Mouse (Mus musculus): ENCODE data around the gene Slc25a25. TPM values are rescaled to one million over a fixed set of nuclear protein-coding genes. Genes with fewer than 3 reads are reported as not detected.
A peak's percentile ranks its signal among the peaks of the same experiment; 100 is the strongest.

The Slc25a25 gene
- total and polyA plus RNA-seq, 3 experiments: 6.6 to 10.0 (median 9.8) TPM

DNA sequence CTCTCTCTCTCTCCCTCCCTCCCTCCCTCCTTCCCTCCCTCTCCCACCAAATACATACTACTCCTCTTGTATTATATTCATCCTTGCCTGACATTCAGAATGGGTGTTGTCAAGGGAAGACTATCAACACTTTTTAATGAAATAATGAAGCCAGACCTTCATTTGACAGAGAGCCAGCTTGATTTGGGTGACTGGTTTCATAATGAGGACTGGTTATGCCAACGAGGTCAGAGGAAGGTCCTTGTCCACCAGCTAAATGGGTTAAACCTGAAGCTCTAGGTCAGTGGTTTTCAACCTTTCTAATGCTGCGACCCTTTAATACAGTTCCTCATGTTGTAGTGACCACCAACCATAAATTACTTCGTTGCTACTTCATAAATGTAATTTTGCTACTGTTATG is 12.5 kb downstream of the Slc25a25 start:
- in situ Hi-C loops (cut with MboI; ENCODE audit: low pct_ligation_motif_present, low pct_unique_long_range_greater_than_20kb, low sequenced_read_pairs): no loop called here

DNA sequence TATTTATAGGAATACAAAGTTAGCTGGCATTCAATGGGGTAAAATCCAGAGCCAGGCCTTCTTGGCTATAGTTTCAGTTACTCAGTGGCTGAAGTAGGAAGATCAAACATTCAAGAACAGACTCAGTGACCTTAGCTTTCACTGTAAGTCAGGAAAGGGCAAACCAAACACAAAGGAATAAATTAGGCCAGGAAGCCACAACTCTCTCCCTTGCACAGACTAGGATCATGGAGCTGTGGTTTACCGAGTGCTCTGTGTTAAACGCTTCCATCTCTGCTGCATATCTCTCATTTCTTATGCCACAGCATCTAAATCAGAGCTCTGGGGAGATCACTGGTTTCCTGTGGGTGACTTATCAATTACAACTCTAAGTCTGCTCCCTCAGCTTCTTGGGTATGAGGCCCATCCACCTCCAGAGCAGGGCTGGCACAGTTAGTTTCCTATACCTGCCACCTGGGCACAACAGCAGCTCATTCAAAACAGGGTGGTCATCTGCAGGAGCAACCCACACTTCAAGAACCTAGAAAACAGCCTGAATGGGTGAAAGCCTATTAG is 13.6 kb downstream of the Slc25a25 start:
- Histone ChIP-seq H3K4me2 (ENCODE audit: insufficient read depth, low read depth, poor library complexity, severe bottlenecking) (no peak overlapping the region), H3K27me3 (replicated peaks) (no peaks in the 10 kb centered on the region), H3K27ac (ENCODE audit: insufficient read depth, low read depth) (no peak overlapping the region), H3K4me3 (replicated peaks in 1 of 3; ENCODE audit: low read depth in 2 of 3, low read length in 2 of 3, poor library complexity in 1 of 3) (no peak overlapping the region), H3K9ac (ENCODE audit: insufficient read depth, low read depth) (no peak overlapping the region), H3K4me1 (ENCODE audit: control insufficient read depth in 1 of 2, insufficient read depth in 2 of 2) (peaks cover 7 to 30% of the 10 kb centered on the region in 2 experiments; a peak in 3 of 4 replicates), H3K9me3 (replicated peaks; ENCODE audit: low read length) (no peaks in the 10 kb centered on the region), H3K36me3 (replicated peaks in 1 of 2; ENCODE audit: control insufficient read depth in 1 of 2, insufficient read depth in 1 of 2, low read length in 1 of 2) (peaks cover 0 to 29% of the 10 kb centered on the region in 2 experiments), H3K79me2 (replicated peaks; ENCODE audit: control insufficient read depth, extremely low read depth, insufficient read depth, poor library complexity, severe bottlenecking) (peaks cover 10% of the 10 kb centered on the region; the same call in 1 of the 2 replicates)
- TF ChIP-seq MYC (IDR thresholded peaks at IDR 0.05; ENCODE audit: low read depth, low read length) (no peak), SIN3A (IDR thresholded peaks at IDR 0.05; ENCODE audit: low read length) (no peak), ZMIZ1 (IDR thresholded peaks at IDR 0.05; ENCODE audit: low read depth, low read length) (no peak), USF1 (IDR thresholded peaks at IDR 0.05; ENCODE audit: low read depth, low read length) (no peak), ETS1 (conservative IDR thresholded peaks at IDR 0.05; ENCODE audit: low read depth, low read length) (no peak)
- in situ Hi-C loops (cut with MboI; ENCODE audit: low pct_ligation_motif_present, low pct_unique_long_range_greater_than_20kb, low sequenced_read_pairs): no loop called here
- dilution Hi-C loops (cut with MboI; ENCODE audit: extremely low pct_ligation_motif_present, extremely low pct_unique_long_range_greater_than_20kb, low sequenced_read_pairs): no loop called here
- no peak for DNase-seq (ENCODE audit: extremely low read depth)

More for the DNA sequence above, 12.5 kb downstream of the Slc25a25 start:
- no peak for TF ChIP-seq ELF1 (IDR thresholded peaks at IDR 0.05; ENCODE audit: low read depth, low read length)
- DNase-seq (ENCODE audit: extremely low read depth): no peak
- Histone ChIP-seq H3K4me3 (replicated peaks in 1 of 3; ENCODE audit: low read depth in 2 of 3, low read length in 2 of 3, poor library complexity in 1 of 3) (no peak overlapping the region), H3K27ac (ENCODE audit: insufficient read depth, low read depth) (no peak overlapping the region), H3K9ac (ENCODE audit: insufficient read depth, low read depth) (no peak overlapping the region), H3K4me1 (ENCODE audit: control insufficient read depth in 1 of 2, insufficient read depth in 2 of 2) (peaks cover 7 to 30% of the 10 kb centered on the region in 2 experiments; a peak in 3 of 4 replicates), H3K27me3 (replicated peaks) (no peaks in the 10 kb centered on the region), H3K9me3 (replicated peaks; ENCODE audit: low read length) (no peaks in the 10 kb centered on the region), H3K36me3 (replicated peaks in 1 of 2; ENCODE audit: control insufficient read depth in 1 of 2, insufficient read depth in 1 of 2, low read length in 1 of 2) (peaks cover 0 to 30% of the 10 kb centered on the region in 2 experiments), H3K4me2 (ENCODE audit: insufficient read depth, low read depth, poor library complexity, severe bottlenecking) (peak overlapping the region; percentile 33; the same call in 1 of the 2 replicates), H3K79me2 (replicated peaks; ENCODE audit: control insufficient read depth, extremely low read depth, insufficient read depth, poor library complexity, severe bottlenecking) (peaks cover 10% of the 10 kb centered on the region; the same call in 1 of the 2 replicates)
- dilution Hi-C loops (cut with MboI; ENCODE audit: extremely low pct_ligation_motif_present, extremely low pct_unique_long_range_greater_than_20kb, low sequenced_read_pairs): no loop called here

- H3K4me2 ChIP-seq (ENCODE audit: insufficient read depth, low read depth, poor library complexity, severe bottlenecking): no peak overlapping the region
- DNase-seq (ENCODE audit: extremely low read depth): no peak
- peaks cover 0 to 31% of the 10 kb centered on the region in 2 experiments for H3K36me3 ChIP-seq (replicated peaks in 1 of 2; ENCODE audit: control insufficient read depth in 1 of 2, insufficient read depth in 1 of 2, low read length in 1 of 2)
- in situ Hi-C loops (cut with MboI; ENCODE audit: low pct_ligation_motif_present, low pct_unique_long_range_greater_than_20kb, low sequenced_read_pairs) (no loop called here), dilution Hi-C loops (cut with MboI; ENCODE audit: extremely low pct_ligation_motif_present, extremely low pct_unique_long_range_greater_than_20kb, low sequenced_read_pairs) (no loop called here)
- H3K79me2 ChIP-seq (replicated peaks; ENCODE audit: control insufficient read depth, extremely low read depth, insufficient read depth, poor library complexity, severe bottlenecking): peaks cover 10% of the 10 kb centered on the region; the same call in 1 of the 2 replicates
- H3K27ac ChIP-seq (ENCODE audit: insufficient read depth, low read depth): no peak overlapping the region
- TF ChIP-seq CHD2 (IDR thresholded peaks at IDR 0.05; ENCODE audit: low read length) (no peak), POLR2A (IDR thresholded peaks at IDR 0.05; ENCODE audit: low read depth, low read length) (no peak), NRF1 (IDR thresholded peaks at IDR 0.05; ENCODE audit: low read depth, low read length) (no peak), PAX5 (IDR thresholded peaks at IDR 0.05; ENCODE audit: low read length) (no peak), BHLHE40 (IDR thresholded peaks at IDR 0.05; ENCODE audit: low read depth, low read length) (no peak), ZMIZ1 (IDR thresholded peaks at IDR 0.05; ENCODE audit: low read depth, low read length) (no peak), JUN (IDR thresholded peaks at IDR 0.05; ENCODE audit: insufficient read depth, low read depth, low read length) (no peak), HCFC1 (IDR thresholded peaks at IDR 0.05; ENCODE audit: low read depth, low read length) (no peak), NELFE (IDR thresholded peaks at IDR 0.05; ENCODE audit: low read depth, low read length) (no peak), MAX (IDR thresholded peaks at IDR 0.05; ENCODE audit: low read length) (no peak), RAD21 (IDR thresholded peaks at IDR 0.05; ENCODE audit: low read depth, low read length) (no peak), GABPA (IDR thresholded peaks at IDR 0.05; ENCODE audit: insufficient replicate concordance, low read depth, low read length) (no peak), MEF2A (IDR thresholded peaks at IDR 0.05; ENCODE audit: borderline replicate concordance, low read depth, low read length) (no peak), EP300 (IDR thresholded peaks at IDR 0.05; ENCODE audit: low read length) (no peak), KAT2A (IDR thresholded peaks at IDR 0.05; ENCODE audit: insufficient replicate concordance, low read length) (no peak), ZKSCAN1 (IDR thresholded peaks at IDR 0.05; ENCODE audit: borderline replicate concordance, low read depth, low read length) (no peak)
- H3K4me3 ChIP-seq (replicated peaks in 1 of 3; ENCODE audit: low read depth in 2 of 3, low read length in 2 of 3, poor library complexity in 1 of 3): no peak overlapping the region
- H3K27me3 ChIP-seq (replicated peaks): no peaks in the 10 kb centered on the region
- peaks cover 7 to 28% of the 10 kb centered on the region in 2 experiments; a peak in 3 of 4 replicates for H3K4me1 ChIP-seq (ENCODE audit: control insufficient read depth in 1 of 2, insufficient read depth in 2 of 2)
- H3K9me3 ChIP-seq (replicated peaks; ENCODE audit: low read length): no peaks in the 10 kb centered on the region
- H3K9ac ChIP-seq (ENCODE audit: insufficient read depth, low read depth): no peak overlapping the region
These were observed 14.4 kb downstream of the Slc25a25 start for GRCm38 (mm10) chr2:32436686-32437372.
